Mouse (Mus musculus) kidney, adult 11 months (tissue): ENCODE measurements at regions not wholly inside any gene's neighbourhood (a gene's known extent, or its start where the extent isn't known, plus 50 kb on each side); places are given as distances from the start of the nearest gene placed in this dataset.
A peak's percentile ranks its signal among the peaks of the same experiment; 100 is the strongest.

Source experiments
- DNase-seq: peaks from one replicate; pipeline ENCODE4 v3.0.0; 2022

DNA sequence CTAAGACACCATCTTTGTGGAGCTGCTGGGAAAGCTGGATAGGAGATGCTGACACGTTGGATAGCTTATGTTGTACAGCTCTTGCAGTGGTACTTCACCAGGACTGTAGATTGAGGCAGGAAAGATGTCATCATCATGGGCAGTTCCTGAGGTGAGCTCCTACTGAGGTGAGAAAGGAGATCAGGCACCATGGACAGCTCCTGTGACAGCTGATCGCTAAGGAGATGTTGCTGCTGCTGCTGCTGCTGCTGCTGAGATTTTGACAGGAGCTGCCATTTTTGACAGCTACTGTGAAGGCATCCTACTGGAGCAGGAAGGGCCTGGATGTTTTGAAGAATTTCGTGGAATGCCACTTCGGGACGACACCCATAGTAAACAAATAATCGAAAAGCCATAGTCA, 152.6 kb downstream of the Adam29 start:
- no peak for DNase-seq

DNA sequence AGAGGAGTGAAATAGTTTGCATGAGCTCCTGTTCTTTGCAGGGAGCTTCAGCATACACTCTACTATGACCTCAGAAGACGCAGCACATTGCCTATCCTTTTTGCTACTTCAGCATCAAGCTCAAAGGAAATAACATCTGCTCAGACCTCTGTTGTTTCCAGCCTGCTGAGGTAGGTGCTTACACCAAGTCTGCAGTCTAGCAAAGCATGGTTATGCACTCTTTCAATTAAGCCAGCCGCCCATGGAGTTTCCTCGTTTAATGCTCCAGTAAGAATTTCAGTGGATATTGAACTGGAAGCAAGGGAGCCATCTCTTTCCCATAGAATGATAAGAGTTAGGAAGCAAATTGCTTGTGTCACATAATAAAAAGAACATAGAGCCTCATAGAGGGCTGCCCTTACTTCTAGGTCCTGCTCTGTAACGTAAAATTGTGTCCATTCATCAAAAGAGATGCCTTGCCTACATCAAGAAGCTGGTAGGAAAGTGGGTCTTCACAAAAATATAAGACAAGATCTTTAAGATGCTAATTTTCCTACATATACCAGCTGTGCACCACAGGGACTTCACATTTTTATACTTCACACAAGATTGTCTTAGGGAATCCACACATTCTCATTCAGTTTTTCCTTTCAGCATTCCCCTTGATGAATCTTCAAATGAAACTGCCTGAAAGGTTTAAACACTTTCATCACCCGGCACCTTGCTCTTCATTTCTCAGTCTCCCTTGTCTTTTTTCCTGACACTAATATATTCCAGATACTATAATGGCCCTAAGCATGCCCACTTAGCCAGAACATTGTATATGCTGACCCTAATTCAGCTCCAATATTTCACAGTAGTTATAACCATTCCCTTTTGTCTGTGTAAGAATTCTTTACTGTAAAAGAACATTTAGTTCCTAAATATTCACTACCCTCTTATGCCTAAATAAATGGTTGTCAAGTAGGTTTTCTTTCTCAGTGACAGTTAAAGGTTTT, 182.2 kb downstream of the Adam29 start:
- no peak for DNase-seq

DNA sequence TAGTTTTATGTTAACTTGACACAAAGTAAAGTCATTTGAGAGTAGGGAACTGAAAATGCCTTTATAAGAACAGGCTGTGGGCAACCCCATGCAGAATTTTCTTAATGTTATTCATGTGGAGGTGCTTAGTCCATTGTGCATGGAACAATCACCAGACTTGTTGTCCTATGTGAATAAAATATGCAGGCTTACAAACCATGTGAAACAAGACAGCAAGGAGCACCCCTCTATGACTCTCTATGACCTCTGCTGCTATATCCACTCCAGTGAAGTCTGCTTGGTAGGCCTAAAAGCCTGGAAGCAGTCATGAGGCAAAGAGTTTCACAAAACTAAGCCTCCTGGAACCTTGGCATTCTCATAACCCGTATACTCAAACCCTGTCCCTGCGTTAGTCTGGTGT, 215.0 kb downstream of the Adam29 start:
- no peak for DNase-seq

DNA sequence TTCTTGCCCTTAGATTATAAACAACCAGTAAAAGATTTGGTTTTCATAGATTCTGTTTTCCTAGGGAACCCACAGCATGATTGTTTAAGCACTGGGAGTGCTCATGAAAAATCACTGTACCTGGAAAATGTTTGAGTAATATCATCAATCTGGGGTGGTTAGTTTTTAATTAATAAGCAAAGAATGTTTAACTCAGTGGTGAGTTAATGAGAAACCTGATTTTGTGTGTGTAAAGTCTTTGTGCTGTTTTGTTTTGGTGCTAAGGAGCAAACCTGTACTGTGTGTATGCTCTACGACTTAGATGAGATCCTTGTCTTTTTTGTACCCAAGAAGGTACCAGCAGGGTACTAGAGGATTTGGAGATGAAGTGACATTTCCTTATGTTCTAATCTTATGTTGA, 226.3 kb downstream of the Adam29 start:
- DNase-seq = no peak

DNA sequence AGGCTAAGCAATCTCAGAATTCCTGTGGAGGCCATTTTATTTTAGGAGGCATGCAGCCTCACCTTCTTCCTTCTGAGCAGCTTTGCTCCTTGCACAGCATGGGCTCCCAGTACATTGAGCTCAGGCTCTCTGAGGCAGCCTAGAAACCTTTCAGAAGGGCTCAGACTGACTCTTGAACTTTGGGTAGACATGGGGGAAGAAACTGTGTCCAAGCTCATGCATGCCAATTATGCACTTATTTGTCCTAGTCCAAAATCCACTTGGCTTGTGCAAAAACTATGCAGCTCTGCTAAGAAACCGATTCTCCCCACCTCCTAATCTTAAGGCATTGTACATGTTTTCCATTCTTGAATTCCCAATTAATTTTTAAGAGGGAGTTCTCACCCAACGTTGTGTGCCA, 268.0 kb downstream of the Adam29 start:
- peak; percentile 29 for DNase-seq

DNA sequence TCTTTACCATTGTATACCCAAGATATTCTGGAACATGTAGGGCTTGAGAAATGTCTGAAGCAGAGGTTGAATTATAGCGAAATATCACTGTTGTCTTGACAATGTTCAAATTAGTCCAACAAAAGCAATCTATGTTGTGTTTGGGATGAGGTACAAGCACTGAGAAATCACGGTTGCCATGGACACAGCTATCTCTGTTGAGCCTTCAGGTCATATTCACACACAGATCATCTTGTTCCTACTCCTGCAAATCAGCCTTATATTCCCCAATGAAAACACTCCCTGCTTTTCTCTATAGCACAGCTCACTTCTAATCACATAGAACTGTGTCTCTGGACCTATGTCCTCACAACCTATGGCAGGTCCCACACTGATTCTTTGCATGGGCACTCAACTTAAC, 284.3 kb downstream of the Adam29 start:
- DNase-seq = no peak
